Comparison of ENCODE assay signal across 9 mouse cellular contexts in genomic region chr5:125509541-125509940, GRCm38 (mm10). TPM values are rescaled to one million over a fixed set of nuclear protein-coding genes. Genes with fewer than 3 reads are reported as not detected.
A peak's percentile ranks its signal among the peaks of the same experiment; 100 is the strongest.
DNase-seq lines count a peak whose midpoint lies in the region; ATAC-seq lines count a peak whose summit lies in the region.
"Had no signal": no experiment of that assay in that cellular context is flagged by ENCODE, and none has a peak within 500 bp of the region (broad histone marks: within the 10 kb centered on the region; RNA-seq: fewer than 3 reads in every experiment).

No protein-coding gene starts in this region.

- no peaks in the 10 kb centered on the region for H3K9me3 ChIP-seq in liver, embryonic 12.5 days (replicated peaks)

- H3K4me2 ChIP-seq in liver, embryonic 12.5 days = no peak overlapping the region

- no peak overlapping the region for H3K4me3 ChIP-seq in liver, embryonic 12.5 days

- DNase-seq in liver (peak; percentile 74), NIH3T3 (ENCODE audit: low read depth) (peak; percentile 68)
- DNase-seq in cerebellum, postnatal 10 days = peak; percentile 79 to 84
- peak; percentile 31 for DNase-seq in kidney, postnatal 14 days
- peak; percentile 41 to 66 for DNase-seq in natural killer cell, adult 2 months (ENCODE audit: low spot score in 2 of 2)
- DNase-seq in right cerebral cortex, postnatal 4 days = no peak
- no peak for DNase-seq in urinary bladder, postnatal 36 days (ENCODE audit: low spot score in 2 of 2)

- H3K36me3 ChIP-seq in liver, embryonic 12.5 days = peaks cover 87% of the 10 kb centered on the region

- no peaks in the 10 kb centered on the region for H3K27me3 ChIP-seq in liver, embryonic 12.5 days (replicated peaks)

- no peak for ATAC-seq in liver, embryonic 12.5 days

- H3K9ac ChIP-seq in liver, embryonic 12.5 days = no peak overlapping the region

- 40% methylated on average over 5 of the region's 5 CpGs for WGBS in liver, embryonic 12.5 days (ENCODE audit: insufficient replicate concordance)

- no peak overlapping the region for H3K27ac ChIP-seq in liver, embryonic 12.5 days

- H3K4me1 ChIP-seq in liver, embryonic 12.5 days = no peaks in the 10 kb centered on the region

RNA-seq across cellular contexts. Expression of gene Tmem132b, which starts 22.0 kb away (rescaled TPM):
- 0.02 and 0.08 TPM in 2 replicates for polyA plus RNA-seq in liver, embryonic 12.5 days (2016; fragmentation: Nextera tagmentation; extraction: Ambion mirVana)
- polyA plus RNA-seq: heart, embryonic 14.5 days had no signal

RNA-seq across cellular contexts. Expression of gene Aacs, which starts 33.9 kb away (rescaled TPM):
- polyA plus RNA-seq in liver, embryonic 12.5 days (2016; fragmentation: Nextera tagmentation; extraction: Ambion mirVana) = 24.7 and 25.1 TPM in 2 replicates

Comparison
In these comparisons a context has a peak if more than half of its experiments do, and no peak if none do; other contexts are left out.
1. DNase-seq: peak in liver (single experiment), NIH3T3 (single experiment), cerebellum, postnatal 10 days (2 of 2), kidney, postnatal 14 days (single experiment) and natural killer cell, adult 2 months (2 of 2); none in right cerebral cortex, postnatal 4 days (single experiment) and urinary bladder, postnatal 36 days (0 of 2).